18 mouse cellular contexts compared by ENCODE assay signal in genomic region chr11:57985485-57985884, GRCm38 (mm10).
"Had no signal": no experiment of that assay in that cellular context is flagged by ENCODE, and none has a peak within 500 bp of the region (broad histone marks: within the 10 kb centered on the region; RNA-seq: fewer than 3 reads in every experiment).

No protein-coding gene starts in this region.

- DNase-seq: kidney, adult 9 months; kidney, postnatal 14 days; kidney, postnatal 4 days; left cerebral cortex, postnatal 4 days; lung, adult 2 months; lung, postnatal 14 days; lung, postnatal 4 days; midbrain, embryonic 14.5 days; right cerebral cortex, adult 18-20 months; right cerebral cortex, postnatal 14 days; right cerebral cortex, postnatal 4 days; spleen, adult 18-20 months; thymus, postnatal 25 days had no signal

- H3K36me3 ChIP-seq: limb, embryonic 12.5 days; limb, embryonic 15.5 days; neural tube, embryonic 12.5 days; neural tube, embryonic 15.5 days had no signal

- H3K9ac ChIP-seq: limb, embryonic 12.5 days; limb, embryonic 15.5 days; neural tube, embryonic 12.5 days; neural tube, embryonic 15.5 days had no signal

- H3K4me1 ChIP-seq: limb, embryonic 12.5 days; limb, embryonic 15.5 days; neural tube, embryonic 12.5 days; neural tube, embryonic 15.5 days had no signal

- H3K27me3 ChIP-seq: limb, embryonic 12.5 days; limb, embryonic 15.5 days; neural tube, embryonic 12.5 days; neural tube, embryonic 15.5 days had no signal

- H3K4me2 ChIP-seq: limb, embryonic 12.5 days; limb, embryonic 15.5 days; midbrain, embryonic 11.5 days; neural tube, embryonic 12.5 days; neural tube, embryonic 15.5 days had no signal

- H3K4me3 ChIP-seq: limb, embryonic 12.5 days; limb, embryonic 15.5 days; neural tube, embryonic 12.5 days; neural tube, embryonic 15.5 days had no signal

- H3K27ac ChIP-seq: limb, embryonic 12.5 days; limb, embryonic 15.5 days; neural tube, embryonic 12.5 days; neural tube, embryonic 15.5 days had no signal

- H3K9me3 ChIP-seq: limb, embryonic 12.5 days; limb, embryonic 15.5 days; neural tube, embryonic 12.5 days; neural tube, embryonic 15.5 days had no signal
